Mouse (Mus musculus) heart, postnatal 25 days (tissue): ENCODE results near the gene Gadd45a. TPM values are rescaled to one million over a fixed set of nuclear protein-coding genes. Genes with fewer than 3 reads are reported as not detected.

Experiments
- DNase-seq: peaks from one replicate; pipeline ENCODE4 v3.0.0; 2022; ENCODE audit warnings: low spot score
- intact Hi-C: fragments of 180-260 bp; cut with DNase I; formaldehyde crosslinking; loops from one replicate; pipeline ENCODE4 v1.15.1; 2025
- total RNA-seq, 2 experiments: library from RNA; stranded (reverse); gene quantifications; 2 replicates each; pipeline ENCODE4 v1.2.3; 2021

The Gadd45a gene
- total RNA-seq, 2 experiments from 2014 or later: 16.1 to 20.0 TPM

DNA sequence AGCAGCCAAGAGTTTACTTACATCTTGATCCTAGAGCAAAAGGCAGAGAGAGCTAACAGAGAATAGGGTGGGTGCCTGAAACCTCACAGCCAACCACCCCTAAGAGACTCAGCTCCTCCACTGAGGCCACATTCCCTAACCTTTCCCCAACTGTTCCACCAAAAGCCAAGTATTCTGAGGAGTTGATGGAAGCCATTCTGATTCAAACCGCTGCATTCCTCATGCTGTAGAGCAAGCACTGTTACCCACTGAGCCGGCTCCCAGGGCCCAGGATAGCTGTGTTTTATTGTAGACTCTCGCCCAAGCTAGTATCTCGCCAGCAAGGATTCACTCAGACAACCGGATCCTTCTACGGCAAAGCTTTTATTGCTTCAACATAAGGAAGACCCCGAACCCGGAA is 42.3 kb downstream of the Gadd45a start:
- DNase-seq: no peak
- intact Hi-C loops: no loop called here

DNA sequence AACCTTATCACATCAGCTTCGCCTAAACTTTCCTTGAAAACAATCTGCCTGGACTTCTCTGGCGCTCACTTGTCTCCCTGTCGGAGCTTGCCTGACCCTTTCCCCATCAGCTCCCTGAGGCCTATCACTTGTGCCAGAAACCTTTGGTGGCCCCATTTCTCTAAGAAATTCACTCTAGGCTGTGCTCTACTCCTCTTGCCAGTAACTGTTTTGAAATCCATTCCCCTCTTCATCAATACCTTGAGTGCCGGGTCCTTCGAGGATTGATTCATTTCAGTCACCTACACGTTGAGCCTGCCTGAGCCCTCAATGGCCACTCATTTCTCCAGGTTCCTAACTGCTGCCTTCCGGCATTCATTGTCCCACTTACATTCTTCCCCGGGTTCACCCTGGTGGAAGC is 44.5 kb downstream of the Gadd45a start:
- intact Hi-C loops: no loop called here
- no peak for DNase-seq

DNA sequence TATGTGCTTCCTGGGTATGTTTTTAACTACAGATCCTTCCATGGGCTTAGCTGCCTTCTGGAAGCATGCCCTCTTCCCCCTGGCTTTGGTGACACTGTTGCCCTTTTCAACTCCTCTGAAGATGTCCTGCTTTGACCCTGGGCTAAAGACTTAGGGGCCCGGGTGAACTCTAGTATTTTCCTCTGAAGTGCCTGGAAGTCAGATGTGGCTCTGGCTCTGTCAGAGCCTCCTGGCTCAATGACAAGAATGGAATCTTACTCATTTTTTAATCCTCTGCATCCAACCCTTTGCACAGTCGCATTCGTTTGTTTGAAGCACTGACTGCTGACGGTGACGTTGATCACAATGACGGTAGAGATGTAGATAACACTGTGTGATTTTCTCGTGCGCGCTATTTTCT is 45.0 kb downstream of the Gadd45a start:
- no peak for DNase-seq

DNA sequence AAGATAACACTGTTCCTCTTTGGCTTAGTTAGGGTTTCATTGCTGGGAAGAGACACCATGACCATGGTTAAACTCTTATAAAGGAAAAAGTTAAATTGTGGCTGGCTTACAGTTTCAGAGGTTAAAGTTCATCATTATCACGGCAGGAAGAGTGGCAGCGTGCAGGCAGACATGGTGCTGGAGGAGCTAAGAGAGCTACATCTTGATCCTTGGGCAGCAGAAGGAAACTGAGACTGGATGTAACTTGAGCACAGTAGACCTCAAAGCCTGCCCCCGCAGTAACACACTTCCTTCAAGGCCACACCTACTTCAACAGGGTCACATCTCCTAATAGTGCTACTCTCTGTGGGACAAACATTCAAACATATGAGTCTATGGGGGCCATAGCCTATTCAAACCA is 47.7 kb downstream of the Gadd45a start:
- DNase-seq: no peak
- intact Hi-C loops: no loop called here

More for the DNA sequence above, 45.0 kb downstream of the Gadd45a start:
- intact Hi-C loops: no loop called here

DNA sequence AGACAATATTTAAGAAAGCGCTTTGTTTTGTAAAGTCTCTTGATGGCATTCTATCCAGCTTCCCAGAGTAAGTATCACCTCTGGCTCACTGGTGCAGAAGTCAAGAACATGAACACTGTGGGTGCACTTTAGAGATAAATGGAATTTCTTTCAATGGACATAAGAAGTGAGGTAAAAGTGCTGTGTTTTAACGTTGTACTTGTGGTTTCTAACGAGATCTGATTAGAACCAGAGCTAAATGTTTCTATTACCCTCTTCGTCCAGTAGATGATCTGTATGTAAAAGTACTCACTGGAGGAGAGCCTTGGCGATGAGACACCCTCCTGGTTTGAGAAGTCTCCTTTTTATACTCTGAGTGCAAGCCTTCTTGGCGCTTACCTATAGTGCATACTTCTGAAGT is 48.2 kb downstream of the Gadd45a start:
- DNase-seq: no peak
- intact Hi-C loops: no loop called here

DNA sequence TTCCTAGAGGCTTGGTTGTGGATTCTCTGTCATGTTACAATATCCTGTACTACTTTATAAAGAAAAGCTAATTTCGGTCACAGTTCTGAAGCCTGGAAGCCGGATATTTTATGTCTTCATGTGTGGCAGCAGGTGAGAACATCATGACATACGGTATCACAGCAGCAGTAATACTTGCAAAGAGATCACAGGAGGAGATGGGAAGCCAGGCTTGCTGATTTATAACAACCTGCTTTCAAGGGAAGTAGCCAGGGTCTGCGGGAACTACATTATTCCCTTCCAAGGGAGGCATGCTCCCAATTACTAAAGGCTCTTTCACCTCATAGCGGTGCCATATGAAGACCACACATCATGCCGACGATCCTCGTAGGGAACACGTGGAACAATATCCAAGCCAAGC is 48.9 kb downstream of the Gadd45a start:
- DNase-seq: no peak
- intact Hi-C loops: no loop called here

DNA sequence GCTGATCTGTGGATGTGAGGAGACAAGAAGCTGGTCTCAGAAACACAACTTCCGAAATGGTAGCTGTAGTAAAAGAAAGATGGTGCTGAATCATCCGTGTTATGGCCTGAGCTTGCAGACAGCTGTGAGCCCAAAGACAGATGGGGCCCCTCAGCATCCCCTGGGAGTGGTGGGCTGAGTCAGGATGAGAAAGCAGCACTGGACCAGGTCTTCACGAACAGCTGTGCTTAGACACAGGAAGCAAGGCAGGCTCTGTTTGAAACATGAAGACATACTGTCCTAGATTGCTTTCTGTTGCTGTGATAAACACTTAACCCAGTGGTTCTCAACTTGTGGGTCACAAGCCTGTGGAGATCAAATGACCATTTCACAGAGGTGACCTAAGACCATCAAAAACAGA is 49.6 kb downstream of the Gadd45a start:
- intact Hi-C loops: no loop called here
- peak; percentile 50 for DNase-seq

DNA sequence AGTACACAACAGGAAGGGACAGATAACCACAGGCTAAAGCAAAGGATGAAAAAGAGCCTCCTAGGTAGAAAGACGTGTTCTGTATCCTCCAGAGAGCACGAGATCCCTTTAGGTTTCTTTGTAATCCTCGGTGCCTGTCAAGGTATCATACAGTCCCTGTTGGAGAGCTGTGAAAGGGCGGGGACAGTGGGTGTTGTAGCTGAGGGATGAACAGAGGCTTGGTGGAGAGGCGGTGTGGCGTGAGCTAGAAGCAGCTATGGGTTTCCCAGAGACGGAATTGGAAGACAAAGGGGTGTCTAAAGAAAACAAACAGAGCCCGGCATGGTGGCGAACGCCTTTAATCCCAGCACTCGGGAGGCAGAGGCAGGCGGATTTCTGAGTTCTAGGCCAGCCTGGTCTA is 51.2 kb downstream of the Gadd45a start:
- intact Hi-C loops: no loop called here
- DNase-seq: no peak

DNA sequence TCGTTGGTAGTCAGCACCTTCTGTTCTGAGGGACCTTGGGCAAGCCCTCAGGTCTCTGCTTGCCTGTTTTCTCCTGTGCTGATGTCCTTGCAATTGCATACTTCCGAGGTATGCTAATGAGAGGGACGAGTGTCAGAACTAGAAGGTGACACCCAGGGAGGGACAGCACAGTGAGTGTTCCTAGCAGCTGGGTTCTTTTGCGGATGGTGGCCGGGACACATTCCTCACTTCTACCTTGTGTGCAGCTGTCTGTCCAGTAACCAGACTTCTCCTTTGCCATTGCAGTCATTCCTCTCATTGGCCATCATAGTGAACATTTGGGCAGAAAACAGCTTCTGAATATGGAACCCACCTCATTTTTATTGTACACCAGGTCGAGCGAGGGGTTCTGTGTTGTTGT is 51.8 kb downstream of the Gadd45a start:
- DNase-seq: no peak
- intact Hi-C loops: no loop called here

Other genes starting within 250 kb of the Gadd45a start
- gene Vmn1r39, start 226.8 kb downstream of the Gadd45a start, total RNA-seq: not detected
- gene Gng12, start 141.1 kb downstream of the Gadd45a start, total RNA-seq: 10 to 100 TPM; 44.5 TPM
- gene Serbp1, start 200.7 kb upstream of the Gadd45a start, total RNA-seq: 100 to 1,000 TPM; 191 to 213 TPM